In the genomic region with DNA sequence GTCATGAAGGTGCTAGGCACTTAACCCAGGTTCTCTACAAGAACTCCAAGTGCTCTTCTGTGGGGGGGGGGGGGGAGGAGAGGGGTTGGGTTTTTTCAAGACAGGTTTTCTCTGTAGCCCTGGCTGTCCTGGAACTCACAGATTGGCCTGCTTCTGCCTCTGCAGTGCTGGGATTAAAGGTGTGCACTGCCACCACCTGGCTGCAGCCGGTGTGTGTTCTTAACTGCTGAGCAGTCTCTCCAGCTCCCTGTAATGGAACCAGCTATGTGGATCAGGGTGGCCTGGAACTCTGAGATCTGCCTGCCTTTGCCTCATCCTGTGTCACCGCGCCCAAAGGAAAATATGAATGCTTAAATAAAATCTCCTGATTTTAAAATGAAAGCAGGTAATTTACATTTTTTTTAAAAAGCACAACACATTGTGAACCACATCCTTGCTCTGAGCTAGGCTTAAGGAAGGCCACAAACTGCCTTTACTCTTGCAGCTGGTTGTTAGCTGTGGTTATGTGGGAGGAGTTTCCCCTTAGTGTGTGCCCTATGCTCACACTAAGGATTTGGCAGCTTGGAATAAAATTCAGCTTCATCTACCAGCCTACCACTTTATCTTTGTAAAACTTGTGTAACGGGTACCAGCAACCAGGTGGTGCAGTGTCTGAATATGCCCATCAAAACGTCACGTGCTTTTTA, we compare ENCODE assay signal across 9 mouse cellular contexts.
DNase-seq lines count a peak whose midpoint lies in the region; ATAC-seq and TF ChIP-seq lines count a peak whose summit lies in the region.
"Had no signal": no experiment of that assay in that cellular context is flagged by ENCODE, and none has a peak within 500 bp of the region (broad histone marks: within the 10 kb centered on the region; RNA-seq: fewer than 3 reads in every experiment).

No protein-coding gene starts in this region.

- DNase-seq in cerebellum, adult 2 months = peak; percentile 40 to 41
- DNase-seq in testis, postnatal 14 days (ENCODE audit: low spot score) = no peak
- DNase-seq in ovary, postnatal 10 days (ENCODE audit: low spot score) = no peak

- peaks cover 93% of the 10 kb centered on the region for H3K79me2 ChIP-seq in macrophage (ENCODE audit: inconsistent target)

- 85% methylated on average over 6 of the region's 6 CpGs for WGBS in cerebellum, adult 2 months
- 69% methylated on average over 6 of the region's 6 CpGs for WGBS in intestine, embryonic 16.5 days
- WGBS in macrophage (ENCODE audit: missing documents) = 17% methylated on average over 6 of the region's 6 CpGs

- peak overlapping the region; percentile 6; the same call in 1 of the 2 replicates for H3K4me2 ChIP-seq in intestine, embryonic 16.5 days (ENCODE audit: low read depth, low read length)

- H3K36me3 ChIP-seq in testis, adult 2 months (ENCODE audit: control insufficient read depth, insufficient read depth, low read length) = no peaks in the 10 kb centered on the region
- no peaks in the 10 kb centered on the region for H3K36me3 ChIP-seq in intestine, embryonic 16.5 days (ENCODE audit: control insufficient read depth, insufficient read depth, low read length)
- H3K36me3 ChIP-seq in macrophage (ENCODE audit: inconsistent target) = no peaks in the 10 kb centered on the region
- H3K36me3 ChIP-seq: midbrain, embryonic 12.5 days had no signal

- no peaks in the 10 kb centered on the region for H3K9me3 ChIP-seq in intestine, embryonic 16.5 days (ENCODE audit: control insufficient read depth, low read length)
- H3K9me3 ChIP-seq: midbrain, embryonic 12.5 days had no signal

- peaks cover 13% of the 10 kb centered on the region; the same call in 1 of the 2 replicates for H3K4me1 ChIP-seq in cerebellum, adult 2 months (ENCODE audit: control insufficient read depth, insufficient read depth, low read length)
- H3K4me1 ChIP-seq in testis, adult 2 months (ENCODE audit: control insufficient read depth, insufficient read depth, low read length) = peaks cover 5% of the 10 kb centered on the region; the same call in 1 of the 2 replicates
- H3K4me1 ChIP-seq in intestine, embryonic 16.5 days (ENCODE audit: control insufficient read depth, insufficient read depth, low read length) = peaks cover 31% of the 10 kb centered on the region

- peak; percentile 60 for TF ChIP-seq CTCF in cerebellum, adult 2 months (IDR thresholded peaks at IDR 0.05; ENCODE audit: borderline replicate concordance, insufficient read depth, low read depth, low read length)
- TF ChIP-seq CTCF in testis, adult 2 months (IDR thresholded peaks at IDR 0.05; ENCODE audit: control insufficient read depth, insufficient read depth, insufficient replicate concordance, low read depth, low read length) = 0 out of 2 replicates have a peak, but pooled peaks have one; percentile 15

- no peak overlapping the region for H3K4me3 ChIP-seq in cerebellum, adult 2 months (replicated peaks; ENCODE audit: insufficient read depth, low read depth, low read length)
- no peak overlapping the region for H3K4me3 ChIP-seq in testis, adult 2 months (ENCODE audit: control insufficient read depth, low read depth, low read length)
- no peak overlapping the region for H3K4me3 ChIP-seq in intestine, embryonic 16.5 days (ENCODE audit: low read length)
- H3K4me3 ChIP-seq in macrophage (ENCODE audit: inconsistent target) = no peak overlapping the region
- H3K4me3 ChIP-seq: midbrain, embryonic 12.5 days had no signal

- H3K27ac ChIP-seq in cerebellum, adult 2 months (ENCODE audit: insufficient read depth, low read length) = no peak overlapping the region
- H3K27ac ChIP-seq in testis, adult 2 months (ENCODE audit: control insufficient read depth, insufficient read depth, low read depth, low read length) = no peak overlapping the region
- peak overlapping the region; percentile 99 for H3K27ac ChIP-seq in intestine, embryonic 16.5 days (ENCODE audit: low read length)
- peak overlapping the region; percentile 74 for H3K27ac ChIP-seq in macrophage
- H3K27ac ChIP-seq: midbrain, embryonic 12.5 days had no signal

- ATAC-seq in cerebellum, adult (ENCODE audit: insufficient number of reproducible peaks, low FRiP score, low TSS enrichment) = no peak
- ATAC-seq in intestine, embryonic 16.5 days = peak; percentile 51
- no peak for ATAC-seq in frontal cortex, adult (ENCODE audit: low TSS enrichment)

- no peak overlapping the region for H3K9ac ChIP-seq in intestine, embryonic 16.5 days (ENCODE audit: low read depth, low read length)
- H3K9ac ChIP-seq: midbrain, embryonic 12.5 days had no signal

- no peak for TF ChIP-seq POLR2A in cerebellum, adult 2 months (IDR thresholded peaks at IDR 0.05; ENCODE audit: borderline replicate concordance, insufficient read depth, low read length)
- no peak for TF ChIP-seq POLR2A in testis, adult 2 months (IDR thresholded peaks at IDR 0.05; ENCODE audit: control insufficient read depth, low read depth, low read length)

- H3K27me3 ChIP-seq in cerebellum, adult 2 months (ENCODE audit: control insufficient read depth, insufficient read depth, low read length) = no peaks in the 10 kb centered on the region
- H3K27me3 ChIP-seq in testis, adult 2 months (ENCODE audit: control insufficient read depth, insufficient read depth, low read length) = no peaks in the 10 kb centered on the region
- H3K27me3 ChIP-seq in intestine, embryonic 16.5 days (replicated peaks; ENCODE audit: control insufficient read depth, insufficient read depth, low read length) = no peaks in the 10 kb centered on the region

Comparison
In these comparisons a context has a peak if more than half of its experiments do, and no peak if none do; other contexts are left out.
1. DNase-seq: peak in cerebellum, adult 2 months (2 of 2); none in testis, postnatal 14 days (single experiment) and ovary, postnatal 10 days (single experiment).
2. H3K27ac ChIP-seq: peak in intestine, embryonic 16.5 days (single experiment) and macrophage (single experiment); none in cerebellum, adult 2 months (single experiment) and testis, adult 2 months (single experiment).